Mouse (Mus musculus): ENCODE results near the gene BC005561. TPM values are rescaled to one million over a fixed set of nuclear protein-coding genes. Genes with fewer than 3 reads are reported as not detected.

BC005561 gene
- total RNA-seq (2014; fragmentation: Nextera tagmentation) = 31.8 and 32.5 TPM in 2 replicates
- total RNA-seq (2017) = 11.5 and 15.2 TPM in 2 replicates
- 2.1 and 2.3 TPM in 2 replicates for polyA plus RNA-seq (2012)

DNA sequence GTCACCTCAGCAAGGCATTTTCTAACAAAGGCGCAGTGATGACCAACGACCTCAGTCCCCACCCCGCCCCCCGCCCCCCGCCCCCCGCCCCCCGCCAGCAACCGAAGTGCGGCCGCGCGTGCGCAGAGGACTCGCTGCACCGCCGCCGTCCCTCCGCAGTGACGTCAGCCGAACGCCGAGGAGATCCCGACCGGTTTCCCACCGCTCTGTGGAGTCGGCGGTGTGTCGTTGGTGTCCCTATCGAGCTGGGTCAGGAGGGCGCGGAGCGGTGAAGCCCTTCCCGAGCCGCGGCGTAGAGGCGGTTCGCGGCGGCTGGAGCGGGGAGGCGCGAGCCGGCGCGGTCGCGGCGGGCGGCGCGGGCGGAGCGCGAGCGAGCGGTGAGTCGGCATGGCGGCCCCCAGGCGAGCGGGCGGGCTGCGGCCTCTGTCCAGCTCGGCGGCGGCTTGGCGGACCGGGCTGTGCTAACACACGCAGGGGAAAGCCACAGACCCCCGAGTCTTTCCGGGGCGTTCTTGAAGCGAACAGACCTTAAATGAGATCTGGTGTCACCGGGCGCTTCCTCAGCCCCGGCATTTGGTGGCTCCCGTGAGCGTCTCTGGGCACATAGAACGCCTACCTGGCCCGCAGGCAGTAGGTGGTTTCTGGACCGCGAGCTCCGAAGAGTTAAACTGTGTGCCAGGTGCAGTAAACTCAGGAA is at the start of gene BC005561:
Gene BC005561, plus strand, starts transcription at position 158 of the 697 bp plus-strand sequence.
- Histone ChIP-seq H3K4me3 (ENCODE audit: low read depth, low read length) (peak within 1 kb of the TSS; percentile 88), H3K4me1 (ENCODE audit: insufficient read depth, low read depth, low read length) (peaks cover 15% of the 10 kb centered on the region), H3K36me3 (replicated peaks) (peaks cover 14% of the 10 kb centered on the region), H3K27me3 (ENCODE audit: insufficient read depth, low read length) (0 out of 2 replicates have a peak, but pooled peaks cover 1% of the 10 kb centered on the region), H3K9me3 (replicated peaks) (no peaks in the 10 kb centered on the region; the same call in 1 of the 2 replicates)
- TF ChIP-seq POLR2AphosphoS5 (IDR thresholded peaks at IDR 0.05; ENCODE audit: insufficient replicate concordance, low read depth, low read length) (no peak), TAL1 (conservative IDR thresholded peaks at IDR 0.05; ENCODE audit: low read depth, low read length) (no peak), GATA2 (IDR thresholded peaks at IDR 0.05; ENCODE audit: borderline replicate concordance, low read depth, low read length) (no peak), CTCF (IDR thresholded peaks at IDR 0.05; ENCODE audit: low read depth, low read length) (no peak), GATA1 (IDR thresholded peaks at IDR 0.05; ENCODE audit: borderline replicate concordance, low read length) (no peak)
- DNase-seq (ENCODE audit: low spot score) (peak; percentile 74), ATAC-seq (ENCODE audit: extremely low read depth, insufficient number of reproducible peaks, low FRiP score, poor library complexity, severe bottlenecking) (peak; percentile 85)

DNA sequence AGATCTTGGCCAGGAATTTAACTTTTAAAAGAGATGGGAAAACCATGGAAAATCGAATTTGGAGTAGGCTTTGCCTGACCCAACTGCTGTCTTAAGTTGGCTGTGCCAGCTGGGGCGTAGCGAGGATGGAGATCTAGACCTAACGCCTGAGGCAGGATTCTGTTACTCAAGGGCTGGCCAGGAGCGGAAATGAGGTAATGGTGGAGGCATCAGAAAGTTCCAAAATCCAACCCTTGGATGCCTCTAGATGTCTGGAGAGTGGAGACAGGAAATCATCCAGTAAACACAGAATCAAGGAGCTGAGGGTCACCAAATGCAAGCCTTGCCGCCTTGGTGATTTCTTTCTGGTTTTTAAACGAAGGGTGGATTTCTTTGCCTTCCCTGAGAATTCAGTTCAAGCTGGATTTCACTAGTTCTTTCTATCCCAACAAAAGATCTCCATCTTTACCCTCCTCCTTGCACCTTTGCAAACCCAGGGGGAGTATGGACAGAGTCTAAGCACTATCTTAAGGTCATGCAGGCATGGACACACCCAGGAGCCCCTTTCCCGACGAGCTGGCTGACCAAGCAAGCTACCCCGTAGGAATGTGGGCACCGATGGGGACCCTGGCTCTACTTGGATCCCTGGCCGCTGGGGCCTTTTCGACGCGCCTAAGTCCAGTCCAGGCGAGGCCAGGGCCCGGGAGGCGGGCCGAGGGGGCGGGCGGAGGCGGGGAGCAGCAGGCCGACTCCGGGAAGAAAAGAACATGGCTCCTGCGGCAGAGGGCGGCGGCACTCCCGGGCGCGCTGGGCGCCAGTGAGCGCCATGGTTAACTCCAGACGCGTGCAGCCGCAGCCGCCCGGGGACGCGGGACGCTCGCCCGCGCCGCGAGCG is 49.1 kb upstream of the BC005561 start, which contains the start of gene Pkd2:
Gene Pkd2, plus strand, starts transcription at position 619 of the 874 bp plus-strand sequence.
- no peak for ATAC-seq (ENCODE audit: extremely low read depth, insufficient number of reproducible peaks, low FRiP score, poor library complexity, severe bottlenecking)
- TF ChIP-seq TAL1 (conservative IDR thresholded peaks at IDR 0.05; ENCODE audit: low read depth, low read length) (no peak), POLR2AphosphoS5 (IDR thresholded peaks at IDR 0.05; ENCODE audit: insufficient replicate concordance, low read depth, low read length) (no peak), CTCF (IDR thresholded peaks at IDR 0.05; ENCODE audit: low read depth, low read length) (no peak), GATA2 (IDR thresholded peaks at IDR 0.05; ENCODE audit: borderline replicate concordance, low read depth, low read length) (no peak), GATA1 (IDR thresholded peaks at IDR 0.05; ENCODE audit: borderline replicate concordance, low read length) (no peak)
- Histone ChIP-seq H3K9me3 (replicated peaks) (peaks cover 36% of the 10 kb centered on the region), H3K27me3 (ENCODE audit: insufficient read depth, low read length) (no peaks in the 10 kb centered on the region), H3K4me1 (ENCODE audit: insufficient read depth, low read depth, low read length) (no peaks in the 10 kb centered on the region), H3K36me3 (replicated peaks) (no peaks in the 10 kb centered on the region), H3K4me3 (ENCODE audit: low read depth, low read length) (peak within 1 kb of the TSS; percentile 27; the same call in 1 of the 2 replicates)
- DNase-seq (ENCODE audit: low spot score) = no peak

DNA sequence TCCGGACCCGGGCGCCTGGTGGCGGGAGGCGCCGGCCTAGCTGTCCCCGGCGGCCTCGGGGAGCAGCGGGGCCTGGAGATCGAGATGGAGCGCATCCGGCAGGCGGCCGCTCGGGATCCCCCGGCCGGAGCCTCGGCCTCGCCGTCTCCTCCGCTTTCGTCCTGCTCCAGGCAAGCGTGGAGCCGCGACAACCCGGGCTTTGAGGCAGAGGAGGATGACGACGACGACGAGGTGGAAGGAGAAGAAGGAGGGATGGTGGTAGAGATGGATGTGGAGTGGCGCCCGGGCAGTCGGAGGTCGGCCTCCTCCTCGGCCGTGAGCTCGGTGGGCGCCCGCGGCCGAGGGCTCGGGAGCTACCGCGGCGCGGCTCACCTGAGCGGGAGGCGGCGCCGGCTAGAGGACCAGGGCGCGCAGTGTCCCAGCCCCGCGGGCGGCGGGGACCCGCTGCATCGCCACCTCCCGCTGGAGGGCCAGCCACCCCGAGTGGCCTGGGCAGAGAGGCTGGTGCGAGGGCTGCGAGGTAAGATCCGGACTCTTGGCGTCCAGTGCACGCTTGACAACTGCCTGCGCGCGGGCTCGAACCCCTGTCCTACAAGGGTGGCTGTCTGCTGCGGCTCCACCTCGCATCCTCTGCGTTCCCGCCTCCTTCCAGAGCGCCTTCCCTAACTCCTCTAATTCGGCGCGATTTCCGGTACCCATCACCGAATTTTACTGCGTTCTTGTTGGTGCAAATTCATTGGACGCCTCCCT is 48.3 kb upstream of the BC005561 start:
- TF ChIP-seq GATA2 (IDR thresholded peaks at IDR 0.05; ENCODE audit: borderline replicate concordance, low read depth, low read length) (no peak), TAL1 (conservative IDR thresholded peaks at IDR 0.05; ENCODE audit: low read depth, low read length) (no peak), POLR2AphosphoS5 (IDR thresholded peaks at IDR 0.05; ENCODE audit: insufficient replicate concordance, low read depth, low read length) (no peak), CTCF (IDR thresholded peaks at IDR 0.05; ENCODE audit: low read depth, low read length) (no peak), GATA1 (IDR thresholded peaks at IDR 0.05; ENCODE audit: borderline replicate concordance, low read length) (no peak)
- H3K36me3 ChIP-seq (replicated peaks) = no peaks in the 10 kb centered on the region
- ATAC-seq (ENCODE audit: extremely low read depth, insufficient number of reproducible peaks, low FRiP score, poor library complexity, severe bottlenecking) (no peak), DNase-seq (ENCODE audit: low spot score) (no peak)
- no peaks in the 10 kb centered on the region for H3K4me1 ChIP-seq (ENCODE audit: insufficient read depth, low read depth, low read length)
- peak overlapping the region; percentile 27; the same call in 1 of the 2 replicates for H3K4me3 ChIP-seq (ENCODE audit: low read depth, low read length)
- H3K27me3 ChIP-seq (ENCODE audit: insufficient read depth, low read length) = no peaks in the 10 kb centered on the region
- peaks cover 40% of the 10 kb centered on the region for H3K9me3 ChIP-seq (replicated peaks)

DNA sequence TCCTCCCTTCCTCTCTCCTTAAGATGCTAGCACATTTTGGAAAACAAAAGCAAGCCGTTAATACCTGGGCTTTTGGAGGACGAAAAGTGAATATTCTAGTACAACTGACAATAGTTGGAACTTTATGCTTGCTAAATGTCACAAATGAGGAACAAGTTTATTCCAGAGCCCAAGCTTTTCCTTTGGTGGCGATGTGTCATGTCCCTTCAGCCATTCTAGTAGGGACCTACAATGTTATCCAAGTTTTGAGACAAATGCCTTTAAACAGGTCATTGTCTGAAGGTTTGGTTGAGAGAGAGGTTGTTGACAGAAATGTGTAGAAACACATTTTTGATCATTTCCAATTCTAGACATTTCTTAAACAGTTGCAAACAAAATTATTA is 47.7 kb upstream of the BC005561 start:
- Histone ChIP-seq H3K9me3 (replicated peaks) (peaks cover 40% of the 10 kb centered on the region), H3K36me3 (replicated peaks) (no peaks in the 10 kb centered on the region), H3K4me1 (ENCODE audit: insufficient read depth, low read depth, low read length) (no peaks in the 10 kb centered on the region), H3K27me3 (ENCODE audit: insufficient read depth, low read length) (no peaks in the 10 kb centered on the region), H3K4me3 (ENCODE audit: low read depth, low read length) (no peak overlapping the region)
- TF ChIP-seq POLR2AphosphoS5 (IDR thresholded peaks at IDR 0.05; ENCODE audit: insufficient replicate concordance, low read depth, low read length) (no peak), CTCF (IDR thresholded peaks at IDR 0.05; ENCODE audit: low read depth, low read length) (no peak), GATA1 (IDR thresholded peaks at IDR 0.05; ENCODE audit: borderline replicate concordance, low read length) (no peak), GATA2 (IDR thresholded peaks at IDR 0.05; ENCODE audit: borderline replicate concordance, low read depth, low read length) (no peak), TAL1 (conservative IDR thresholded peaks at IDR 0.05; ENCODE audit: low read depth, low read length) (no peak)
- no peak for ATAC-seq (ENCODE audit: extremely low read depth, insufficient number of reproducible peaks, low FRiP score, poor library complexity, severe bottlenecking)
- no peak for DNase-seq (ENCODE audit: low spot score)

DNA sequence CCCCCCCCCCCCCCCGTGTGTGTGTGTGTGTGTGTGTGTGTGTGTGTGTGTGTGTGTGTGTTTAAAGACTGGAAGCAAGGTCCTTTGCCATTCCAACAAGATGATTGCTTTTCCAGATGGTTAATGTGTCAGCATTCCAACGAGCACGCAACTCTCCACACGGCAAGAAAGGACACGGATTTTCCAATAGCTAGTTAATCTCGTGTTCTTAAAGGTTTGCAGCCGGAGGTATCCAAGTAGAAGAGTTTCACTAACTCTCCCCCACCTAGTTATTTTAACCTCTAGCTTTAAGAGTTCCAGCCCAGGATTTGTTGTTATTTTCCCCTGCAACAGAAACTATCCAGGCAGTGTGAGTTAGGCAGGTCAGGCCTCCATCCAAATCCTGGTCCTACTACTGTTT is 47.3 kb upstream of the BC005561 start:
- Histone ChIP-seq H3K4me1 (ENCODE audit: insufficient read depth, low read depth, low read length) (no peaks in the 10 kb centered on the region), H3K9me3 (replicated peaks) (peaks cover 44% of the 10 kb centered on the region), H3K27me3 (ENCODE audit: insufficient read depth, low read length) (no peaks in the 10 kb centered on the region), H3K4me3 (ENCODE audit: low read depth, low read length) (no peak overlapping the region), H3K36me3 (replicated peaks) (no peaks in the 10 kb centered on the region)
- ATAC-seq (ENCODE audit: extremely low read depth, insufficient number of reproducible peaks, low FRiP score, poor library complexity, severe bottlenecking) (no peak), DNase-seq (ENCODE audit: low spot score) (no peak)
- TF ChIP-seq TAL1 (conservative IDR thresholded peaks at IDR 0.05; ENCODE audit: low read depth, low read length) = no peak
- TF ChIP-seq GATA2 (IDR thresholded peaks at IDR 0.05; ENCODE audit: borderline replicate concordance, low read depth, low read length) = no peak

Data from G1E (cell line).